Mouse (Mus musculus): ENCODE data around the gene AI593442. TPM values are rescaled to one million over a fixed set of nuclear protein-coding genes. Genes with fewer than 3 reads are reported as not detected.

AI593442 gene
- 1 to 10 TPM; 1.8 to 2.9 TPM for total RNA-seq (2021)

- DNase-seq: peak; percentile 9
Observed at GRCm38 (mm10) chr9:52679362-52679947, at the start of gene AI593442. AI593442 (minus strand) TSS chr9:52679780.

- DNase-seq: no peak
Observed at GRCm38 (mm10) chr9:52728806-52729205, 49.2 kb upstream of the AI593442 start.

- no peak for DNase-seq
Observed at GRCm38 (mm10) chr9:52722626-52723025, 43.0 kb upstream of the AI593442 start.

GRCm38 (mm10) chr9:52719562-52719961, 40.0 kb upstream of the AI593442 start:
- no peak for DNase-seq

GRCm38 (mm10) chr9:52680036-52680435, 456 bp upstream of the AI593442 start:
- no peak for DNase-seq

- no peak for DNase-seq
Observed at GRCm38 (mm10) chr9:52678839-52679215, 753 bp downstream of the AI593442 start.

GRCm38 (mm10) chr9:52678179-52678838, 1.3 kb downstream of the AI593442 start:
- no peak for DNase-seq

GRCm38 (mm10) chr9:52676587-52676986, 3.0 kb downstream of the AI593442 start:
- DNase-seq: peak; percentile 54

GRCm38 (mm10) chr9:52675937-52676336, 3.6 kb downstream of the AI593442 start:
- no peak for DNase-seq

- no peak for DNase-seq
Observed at GRCm38 (mm10) chr9:52661422-52661821, 18.2 kb downstream of the AI593442 start.

- no peak for DNase-seq
Observed at GRCm38 (mm10) chr9:52650341-52650951, 29.1 kb downstream of the AI593442 start.

- no peak for DNase-seq
Observed at GRCm38 (mm10) chr9:52645312-52645711, 34.3 kb downstream of the AI593442 start.

GRCm38 (mm10) chr9:52644626-52645025, 35.0 kb downstream of the AI593442 start:
- no peak for DNase-seq

GRCm38 (mm10) chr9:52644156-52644555, 35.4 kb downstream of the AI593442 start:
- DNase-seq: no peak

GRCm38 (mm10) chr9:52635991-52636390, 43.6 kb downstream of the AI593442 start:
- DNase-seq: no peak

- DNase-seq: no peak
Observed at GRCm38 (mm10) chr9:52623926-52624325, 55.7 kb downstream of the AI593442 start.

Measured in heart, postnatal 4 days (tissue).